Mouse (Mus musculus) MEL (cell line): Measurements from ENCODE around the gene Hoxc5. TPM values are rescaled to one million over a fixed set of nuclear protein-coding genes. Genes with fewer than 3 reads are reported as not detected.

Source experiments
- DNase-seq: peaks from one replicate; pipeline ENCODE4 v3.0.0; 2011; ENCODE audit warnings: low read depth, low spot score
- H3K27ac ChIP-seq: 2 replicates; pipeline ENCODE4 v1.5.1; 2012; ENCODE audit warnings: low read depth, mild to moderate bottlenecking, control low read depth, low read length, moderate library complexity; ENCODE audit not compliant: control insufficient read depth
- H3K27me3 ChIP-seq, 2 experiments: fragments of 150-350 bp in 1 of 2; sonication (generic) in 1 of 2; 2 replicates each; pipeline ENCODE4 v1.6.1; 2012; ENCODE audit warnings: low read length in 2 of 2, mild to moderate bottlenecking in 2 of 2, improper control_type of control experiment in 1 of 2, moderate library complexity in 1 of 2; ENCODE audit not compliant: insufficient read depth in 2 of 2, control insufficient read depth in 1 of 2
- H3K36me3 ChIP-seq, 2 experiments: 2 replicates each; pipeline ENCODE4 v1.6.1; 2012 to 2014; ENCODE audit warnings: low read length in 2 of 2, improper control_type of control experiment in 1 of 2, inconsistent platforms in 1 of 2, mild to moderate bottlenecking in 1 of 2; ENCODE audit not compliant: insufficient read depth in 2 of 2, control insufficient read depth in 1 of 2
- H3K4me1 ChIP-seq, 2 experiments: fragments of 150-350 bp in 1 of 2; sonication (generic) in 1 of 2; 2 replicates each; pipeline ENCODE4 v1.6.1; 2012; ENCODE audit warnings: low read length in 2 of 2, improper control_type of control experiment in 1 of 2, mild to moderate bottlenecking in 1 of 2; ENCODE audit not compliant: insufficient read depth in 2 of 2, control insufficient read depth in 1 of 2
- H3K4me3 ChIP-seq, 2 experiments: fragments of 150-350 bp in 1 of 2; sonication (generic) in 1 of 2; 2 replicates each; pipeline ENCODE4 v1.5.1; 2012; ENCODE audit warnings: low read depth in 2 of 2, low read length in 2 of 2, mild to moderate bottlenecking in 2 of 2, moderate library complexity in 2 of 2, control low read depth in 1 of 2, improper control_type of control experiment in 1 of 2; ENCODE audit not compliant: control insufficient read depth in 1 of 2, insufficient read depth in 1 of 2
- H3K79me2 ChIP-seq: 2 replicates; pipeline ENCODE4 v1.6.1; 2012; ENCODE audit warnings: mild to moderate bottlenecking, low read length, moderate library complexity; ENCODE audit not compliant: control insufficient read depth, poor library complexity, insufficient read depth
- H3K9ac ChIP-seq: 2 replicates; pipeline ENCODE4 v1.6.1; 2012; ENCODE audit warnings: low read depth, mild to moderate bottlenecking, control low read depth, low read length, moderate library complexity; ENCODE audit not compliant: control insufficient read depth, poor library complexity, severe bottlenecking
- H3K9me3 ChIP-seq: fragments of 150-350 bp; sonication (generic); replicated peaks from 2 replicates; pipeline ENCODE4 v1.6.1; 2012; ENCODE audit warnings: mild to moderate bottlenecking, low read length, improper control_type of control experiment, moderate library complexity; ENCODE audit not compliant: insufficient read depth
- CHD2 ChIP-seq: IDR thresholded peaks from 2 replicates; pipeline ENCODE4 v1.6.1; 2011; ENCODE audit warnings: low read length, improper control_type of control experiment
- E2F4 ChIP-seq: IDR thresholded peaks from 2 replicates; pipeline ENCODE4 v1.6.1; 2011; ENCODE audit warnings: low read depth, low read length, improper control_type of control experiment, borderline replicate concordance
- EP300 ChIP-seq, 2 experiments: IDR thresholded peaks; 2 replicates each; pipeline ENCODE4 v1.6.1; 2011; ENCODE audit warnings: improper control_type of control experiment in 2 of 2, low read length in 2 of 2, low read depth in 1 of 2, mild to moderate bottlenecking in 1 of 2
- ETS1 ChIP-seq: IDR thresholded peaks from 2 replicates; pipeline ENCODE4 v1.6.1; 2012; ENCODE audit warnings: low read depth, mild to moderate bottlenecking, inconsistent platforms, low read length, improper control_type of control experiment, moderate library complexity
- HCFC1 ChIP-seq: IDR thresholded peaks from 2 replicates; pipeline ENCODE4 v1.6.1; 2012; ENCODE audit warnings: low read depth, mild to moderate bottlenecking, inconsistent platforms, low read length, improper control_type of control experiment, moderate library complexity
- JUND ChIP-seq: IDR thresholded peaks from 2 replicates; pipeline ENCODE4 v1.6.1; 2011; ENCODE audit warnings: low read depth, mild to moderate bottlenecking, improper control_type of control experiment, low read length
- KAT2A ChIP-seq: conservative IDR thresholded peaks from 2 replicates; pipeline ENCODE4 v1.6.1; 2012; ENCODE audit warnings: low read depth, low read length, improper control_type of control experiment, inconsistent platforms
- MAFK ChIP-seq: IDR thresholded peaks from 2 replicates; pipeline ENCODE4 v1.6.1; 2011; ENCODE audit warnings: low read depth, mild to moderate bottlenecking, low read length, improper control_type of control experiment, borderline replicate concordance
- MAZ ChIP-seq: IDR thresholded peaks from 2 replicates; pipeline ENCODE4 v1.6.1; 2012; ENCODE audit warnings: low read depth, mild to moderate bottlenecking, inconsistent platforms, low read length, improper control_type of control experiment
- MXI1 ChIP-seq: IDR thresholded peaks from 2 replicates; pipeline ENCODE4 v1.6.1; 2011; ENCODE audit warnings: mild to moderate bottlenecking, low read depth, low read length, improper control_type of control experiment
- MYB ChIP-seq: IDR thresholded peaks from 2 replicates; pipeline ENCODE4 v1.6.1; 2011; ENCODE audit warnings: mild to moderate bottlenecking, low read depth, low read length, improper control_type of control experiment
- NELFE ChIP-seq: IDR thresholded peaks from 2 replicates; pipeline ENCODE4 v1.6.1; 2011; ENCODE audit warnings: low read depth, low read length, improper control_type of control experiment
- POLR2A ChIP-seq, 2 experiments: IDR thresholded peaks; 2 replicates each; pipeline ENCODE4 v1.6.1; 2011 to 2012; ENCODE audit warnings: low read length in 2 of 2, mild to moderate bottlenecking in 2 of 2, control low read depth in 1 of 2, improper control_type of control experiment in 1 of 2, low read depth in 1 of 2, moderate library complexity in 1 of 2; ENCODE audit not compliant: control insufficient read depth in 1 of 2, insufficient read depth in 1 of 2, poor library complexity in 1 of 2
- POLR2AphosphoS2 ChIP-seq: IDR thresholded peaks from 2 replicates; pipeline ENCODE4 v1.6.1; 2011; ENCODE audit warnings: low read length, improper control_type of control experiment
- POLR2AphosphoS5 ChIP-seq: IDR thresholded peaks from 2 replicates; pipeline ENCODE4 v1.6.1; 2012; ENCODE audit warnings: low read depth, borderline replicate concordance, mild to moderate bottlenecking, inconsistent platforms, low read length, moderate library complexity, mixed read lengths
- RAD21 ChIP-seq: IDR thresholded peaks from 2 replicates; pipeline ENCODE4 v1.6.1; 2011; ENCODE audit warnings: mild to moderate bottlenecking, low read depth, low read length, improper control_type of control experiment
- RCOR1 ChIP-seq: IDR thresholded peaks from 2 replicates; pipeline ENCODE4 v1.6.1; 2012; ENCODE audit warnings: low read depth, mild to moderate bottlenecking, inconsistent platforms, low read length, improper control_type of control experiment
- TAL1 ChIP-seq: IDR thresholded peaks from 2 replicates; pipeline ENCODE4 v1.6.1; 2012; ENCODE audit warnings: mild to moderate bottlenecking, inconsistent platforms, low read length, moderate library complexity, mixed read lengths
- TBP ChIP-seq: IDR thresholded peaks from 2 replicates; pipeline ENCODE4 v1.8.0; 2011; ENCODE audit warnings: low read depth, low read length, improper control_type of control experiment
- UBTF ChIP-seq: IDR thresholded peaks from 2 replicates; pipeline ENCODE4 v1.6.1; 2012; ENCODE audit warnings: low read depth, mild to moderate bottlenecking, inconsistent platforms, low read length, improper control_type of control experiment, moderate library complexity, borderline replicate concordance; ENCODE audit not compliant: insufficient read depth
- ZKSCAN1 ChIP-seq: IDR thresholded peaks from 2 replicates; pipeline ENCODE4 v1.6.1; 2012; ENCODE audit warnings: low read depth, mild to moderate bottlenecking, inconsistent platforms, low read length, improper control_type of control experiment, moderate library complexity
- polyA plus RNA-seq, 2 experiments: library from polyadenylated mRNA; stranded (reverse) in 1 of 2; unstranded in 1 of 2; fragments of >175 nt in 1 of 2; fragments of >200 nt in 1 of 2; gene quantifications; 2 replicates each; pipeline versions ENCODE4 v1.2.1 to v1.2.4; 2012; ENCODE audit warnings: low replicate concordance in 2 of 2, low read depth in 1 of 2; ENCODE audit not compliant: insufficient read length in 2 of 2, insufficient read depth in 1 of 2, missing spikeins in 1 of 2
- total RNA-seq: library from RNA; depleted of rRNA; stranded (reverse); fragments of 300-350 nt; gene quantifications from 2 replicates; pipeline ENCODE4 v1.2.3, GENCODE M21; 2012; rRNA removed

Hoxc5 gene
- total and polyA plus RNA-seq, 3 experiments, result 0.46 to 3.0 TPM; not detected in 1

- no peaks in the 10 kb centered on the region for H3K27me3 ChIP-seq
- TF ChIP-seq RCOR1 (no peak), POLR2AphosphoS2 (no peak), ZKSCAN1 (no peak), E2F4 (no peak), EP300 (IDR thresholded peaks at IDR 0.05; ENCODE audit: low read depth in 1 of 2, low read length in 2 of 2) (no peak), POLR2AphosphoS5 (no peak)
- H3K4me3 ChIP-seq, result no peak overlapping the region
Measured at GRCm38 (mm10) chr15:103061988-103062387, 94.7 kb downstream of the Hoxc5 start.

DNA sequence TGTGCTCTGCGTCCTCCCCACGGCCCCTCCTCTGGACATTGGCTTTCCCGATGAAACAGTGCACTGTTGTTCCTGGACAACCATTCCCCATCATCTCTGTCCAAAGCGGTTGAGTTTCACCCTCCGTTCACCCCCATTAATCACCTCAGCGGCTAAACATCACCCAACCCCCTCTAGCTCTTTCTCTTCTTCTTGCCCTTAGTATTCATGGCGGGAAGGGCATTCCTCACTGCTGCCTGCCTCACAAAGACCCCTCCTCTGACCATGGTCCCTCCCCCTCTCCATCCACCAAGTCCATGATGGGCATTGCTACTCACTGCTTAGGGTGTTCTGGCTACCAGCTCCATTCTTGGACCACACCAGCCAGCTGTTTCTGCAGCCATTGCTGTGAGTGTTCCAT, 98.4 kb downstream of the Hoxc5 start:
- Histone ChIP-seq H3K4me3 (no peak overlapping the region), H3K27ac (no peak overlapping the region), H3K9ac (no peak overlapping the region)
- no peak for DNase-seq
- no peak for TF ChIP-seq ETS1
- no peak for TF ChIP-seq RAD21
- no peak for TF ChIP-seq POLR2A (IDR thresholded peaks at IDR 0.05; ENCODE audit: control insufficient read depth in 1 of 2, insufficient read depth in 1 of 2, low read depth in 1 of 2, low read length in 2 of 2, poor library complexity in 1 of 2)
- TF ChIP-seq NELFE, result no peak
- no peak for TF ChIP-seq MYB
- TF ChIP-seq KAT2A, result no peak
- TF ChIP-seq RCOR1, result no peak
- TF ChIP-seq MXI1, result no peak
- TF ChIP-seq MAZ, result no peak
- TF ChIP-seq POLR2AphosphoS2, result no peak
- no peak for TF ChIP-seq HCFC1
- no peak for TF ChIP-seq TAL1
- TF ChIP-seq CHD2, result no peak
- no peak for TF ChIP-seq TBP
- TF ChIP-seq JUND, result no peak
- no peak for TF ChIP-seq UBTF
- no peak for TF ChIP-seq MAFK
- TF ChIP-seq ZKSCAN1, result no peak
- TF ChIP-seq, all 39 proteins: peak for 0
- H3K36me3 ChIP-seq, result peaks cover 0 to 30% of the 10 kb centered on the region in 2 experiments; a peak in 2 of 4 replicates
- no peaks in the 10 kb centered on the region for H3K79me2 ChIP-seq
- no peaks in the 10 kb centered on the region for H3K27me3 ChIP-seq
- no peaks in the 10 kb centered on the region for H3K9me3 ChIP-seq
- peaks cover 27 to 34% of the 10 kb centered on the region in 2 experiments for H3K4me1 ChIP-seq

More at GRCm38 (mm10) chr15:103061988-103062387, 94.7 kb downstream of the Hoxc5 start:
- Histone ChIP-seq H3K79me2 (no peaks in the 10 kb centered on the region), H3K36me3 (peaks cover 0 to 2% of the 10 kb centered on the region in 2 experiments; a peak in 1 of 4 replicates), H3K4me1 (peaks cover 2 to 4% of the 10 kb centered on the region in 2 experiments; a peak in 2 of 4 replicates), H3K9me3 (no peaks in the 10 kb centered on the region), H3K9ac (no peak overlapping the region), H3K27ac (no peak overlapping the region)
- no peak for DNase-seq

Other genes starting within 250 kb of the Hoxc5 start
- gene Calcoco1, start 245.3 kb upstream of the Hoxc5 start, total RNA-seq, result 2.9 and 3.5 TPM in 2 replicates
- gene Calcoco1, start 245.3 kb upstream of the Hoxc5 start, polyA plus RNA-seq, result 10 to 100 TPM in 1 of 2 experiments, not detected in 1; 19.0 TPM
- not detected in 2 replicates for gene Hoxc13, start 46.3 kb upstream of the Hoxc5 start, total RNA-seq
- gene Hoxc13, start 46.3 kb upstream of the Hoxc5 start, polyA plus RNA-seq, result not detected
- not detected in 2 replicates for gene Hoxc12, start 30.7 kb upstream of the Hoxc5 start, total RNA-seq
- gene Hoxc12, start 30.7 kb upstream of the Hoxc5 start, polyA plus RNA-seq, result not detected
- not detected in 2 replicates for gene Hoxc11, start 13.0 kb upstream of the Hoxc5 start, total RNA-seq
- gene Hoxc11, start 13.0 kb upstream of the Hoxc5 start, polyA plus RNA-seq, result not detected
- 6.3 and 6.8 TPM in 2 replicates for gene Hoxc10, start 647 bp upstream of the Hoxc5 start, total RNA-seq
- 10 to 100 TPM in 1 of 2 experiments, not detected in 1; 24.8 TPM for gene Hoxc10, start 647 bp upstream of the Hoxc5 start, polyA plus RNA-seq
- gene Hoxc9, start 9.0 kb downstream of the Hoxc5 start, total RNA-seq, result 3.2 and 4.1 TPM in 2 replicates
- 100 to 1,000 TPM in 1 of 2 experiments, 1 to 10 TPM in 1; 9.5 to 400 TPM for gene Hoxc9, start 9.0 kb downstream of the Hoxc5 start, polyA plus RNA-seq
- 0.26 and 0.31 TPM in 2 replicates for gene Hoxc8, start 23.2 kb downstream of the Hoxc5 start, total RNA-seq
- 1 to 10 TPM in 1 of 2 experiments, not detected in 1; 1.7 TPM for gene Hoxc8, start 23.2 kb downstream of the Hoxc5 start, polyA plus RNA-seq
- gene Hoxc6, start 30.8 kb downstream of the Hoxc5 start, total RNA-seq, result 1.7 and 2.3 TPM in 2 replicates
- gene Hoxc6, start 30.8 kb downstream of the Hoxc5 start, polyA plus RNA-seq, result 1 to 10 TPM in 1 of 2 experiments, not detected in 1; 9.4 TPM
- 2.5 and 2.6 TPM in 2 replicates for gene Hoxc4, start 51.5 kb downstream of the Hoxc5 start, total RNA-seq
- 1 to 10 TPM in 1 of 2 experiments, not detected in 1; 9.4 TPM for gene Hoxc4, start 51.5 kb downstream of the Hoxc5 start, polyA plus RNA-seq
- gene Smug1, start 199.6 kb downstream of the Hoxc5 start, total RNA-seq, result 3.8 and 5.2 TPM in 2 replicates
- 1 to 10 TPM in 1 of 2 experiments, not detected in 1; 4.6 TPM for gene Smug1, start 199.6 kb downstream of the Hoxc5 start, polyA plus RNA-seq